Mouse (Mus musculus) lung, postnatal 0 days (tissue): Measurements from ENCODE around the gene Apoc1.
A peak's percentile ranks its signal among the peaks of the same experiment; 100 is the strongest.

ENCODE experiments used
- CTCF ChIP-seq: IDR thresholded peaks from 2 replicates; pipeline ENCODE4 v1.5.1; 2016; ENCODE audit warnings: antibody characterized with exemption, mild to moderate bottlenecking
- EP300 ChIP-seq: IDR thresholded peaks from 2 replicates; pipeline ENCODE4 v1.6.1; 2016; ENCODE audit warnings: antibody characterized with exemption, mild to moderate bottlenecking, control low read depth

DNA sequence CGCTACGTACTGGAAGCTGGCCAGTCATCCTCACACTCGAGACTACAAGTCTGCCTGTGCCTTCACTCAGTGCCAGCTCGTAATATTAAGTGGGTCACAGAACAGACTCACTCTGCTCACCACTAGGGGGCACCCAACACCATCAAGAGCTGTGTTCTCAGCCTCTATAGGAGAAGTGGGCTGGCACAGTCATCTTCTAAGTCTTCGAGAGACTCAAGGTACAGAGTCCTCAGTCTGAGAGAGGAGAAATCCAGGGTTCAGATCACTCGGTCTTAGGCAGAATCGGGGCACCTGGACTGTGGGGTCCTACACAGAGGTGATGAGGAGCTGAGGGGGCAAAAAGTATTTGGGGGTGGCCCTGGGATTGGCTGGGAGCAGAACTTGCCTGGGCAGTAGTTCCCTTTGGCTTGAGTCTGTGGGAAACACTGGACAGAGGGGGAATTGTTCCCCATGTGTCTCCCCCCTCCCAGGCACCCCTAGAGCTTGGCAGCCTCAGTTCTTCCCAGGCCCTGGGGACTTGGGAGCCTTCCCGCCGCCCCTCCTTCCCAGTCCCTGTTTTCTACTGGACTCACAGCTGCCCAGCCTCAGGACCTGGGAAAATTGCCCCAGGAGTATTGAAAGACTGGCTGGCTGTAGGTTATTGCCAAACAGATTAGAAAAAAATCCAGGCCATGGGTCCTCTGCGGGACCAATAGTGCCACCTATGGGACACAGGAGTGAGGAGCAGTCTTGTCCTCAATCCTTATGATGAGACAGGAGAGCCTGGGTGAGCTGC lies 23.3 kb downstream of the Apoc1 start:
- no peak for TF ChIP-seq EP300
- TF ChIP-seq CTCF, result peak; percentile 99
